Mouse (Mus musculus) ES-Bruce4 (cell line): ENCODE measurements around the gene Vrk1.

Source experiments
- CTCF ChIP-seq: IDR thresholded peaks from one replicate; pipeline ENCODE4 v1.8.1; 2011; ENCODE audit warnings: low read depth, low read length
- EP300 ChIP-seq: IDR thresholded peaks from 2 replicates; pipeline ENCODE4 v1.6.1; 2011; ENCODE audit warnings: low read depth, low read length; ENCODE audit not compliant: insufficient read depth
- POLR2A ChIP-seq: IDR thresholded peaks from one replicate; pipeline ENCODE4 v1.8.1; 2011; ENCODE audit warnings: low read length; ENCODE audit not compliant: insufficient read depth

DNA sequence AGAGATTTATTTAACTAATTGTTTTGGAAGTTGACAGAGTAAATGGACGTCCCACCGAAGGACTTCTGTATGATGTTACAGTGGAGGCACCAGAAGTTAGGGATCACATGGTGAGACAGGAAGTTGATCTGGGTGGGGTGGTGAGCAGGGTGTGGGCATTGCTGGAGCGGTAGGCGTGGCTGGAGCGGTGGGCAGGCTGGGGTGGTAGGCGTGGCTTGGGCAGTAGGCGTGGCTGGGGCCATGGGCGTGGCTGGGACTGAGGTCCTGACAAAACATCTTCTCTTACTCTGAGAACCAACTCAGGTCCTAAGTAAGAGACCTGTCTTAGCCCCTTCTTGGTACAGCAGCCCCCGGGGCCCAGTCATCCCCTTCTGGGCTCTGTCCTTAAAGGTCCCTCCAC, 84.8 kb downstream of the Vrk1 start:
- TF ChIP-seq POLR2A: no peak
- TF ChIP-seq EP300: no peak
- no peak for TF ChIP-seq CTCF
